Mouse (Mus musculus) limb, embryonic 12.5 days (tissue): ENCODE results near the gene A530064D06Rik. TPM values are rescaled to one million over a fixed set of nuclear protein-coding genes. Genes with fewer than 3 reads are reported as not detected.

ENCODE experiments used
- ATAC-seq: fragments of 200-750 bp; cut with Nextera tagmentation; 2 replicates; pipeline ENCODE4 v1.8.0; 2017; ENCODE audit warnings: low read depth, moderate TSS enrichment; ENCODE audit not compliant: insufficient number of reproducible peaks, insufficient read depth, low FRiP score, low TSS enrichment
- H3K27ac ChIP-seq: fragments of 300-500 bp; sonication (generic); 2 replicates; pipeline ENCODE4 v1.5.1; 2016; ENCODE audit warnings: mild to moderate bottlenecking, moderate library complexity
- H3K27me3 ChIP-seq: fragments of 300-500 bp; sonication (generic); 2 replicates; pipeline ENCODE4 v1.6.1; 2016; ENCODE audit warnings: mild to moderate bottlenecking, moderate library complexity
- H3K36me3 ChIP-seq: fragments of 300-500 bp; sonication (generic); 2 replicates; pipeline ENCODE4 v1.6.1; 2016; ENCODE audit warnings: mild to moderate bottlenecking, moderate library complexity
- H3K4me1 ChIP-seq: fragments of 300-500 bp; sonication (generic); replicated peaks from 2 replicates; pipeline ENCODE4 v1.6.1; 2016
- H3K4me2 ChIP-seq: fragments of 300-500 bp; sonication (generic); 2 replicates; pipeline ENCODE4 v1.6.1; 2016; ENCODE audit warnings: mild to moderate bottlenecking, moderate library complexity
- H3K4me3 ChIP-seq: fragments of 300-500 bp; sonication (generic); replicated peaks from 2 replicates; pipeline ENCODE4 v1.5.1; 2016; ENCODE audit warnings: mild to moderate bottlenecking
- H3K9ac ChIP-seq: fragments of 300-500 bp; sonication (generic); replicated peaks from 2 replicates; pipeline ENCODE4 v1.6.1; 2016; ENCODE audit warnings: mild to moderate bottlenecking, moderate library complexity
- H3K9me3 ChIP-seq: fragments of 300-500 bp; sonication (generic); 2 replicates; pipeline ENCODE4 v1.6.1; 2016; ENCODE audit warnings: mild to moderate bottlenecking, moderate library complexity
- WGBS: fragments of 180-500 bp; shearing (Covaris S2); methylation state at CpG from one replicate; pipeline ENCODE4 v1.1.7; 2016; 5-methylcytosine and 5-hydroxymethylcytosine counted together
- polyA plus RNA-seq: library from polyadenylated mRNA; unstranded; fragments of >200 nt; fragmentation: Nextera tagmentation; extraction: Ambion mirVana; gene quantifications from 2 replicates; pipeline ENCODE4 v1.2.1, GENCODE M21; 2016

A530064D06Rik gene
- polyA plus RNA-seq, 1 experiment from 2014 or later = not detected

- no peak overlapping the region for H3K4me2 ChIP-seq
- WGBS = 72% methylated on average over 1 of the region's 1 CpGs
Measured at GRCm38 (mm10) chr17:48118570-48118969, 48.5 kb downstream of the A530064D06Rik start.

GRCm38 (mm10) chr17:48110547-48111287 lies 56.4 kb downstream of the A530064D06Rik start:
- no peak overlapping the region for H3K27ac ChIP-seq
- no peak for ATAC-seq
- WGBS = 54% methylated on average over 8 of the region's 8 CpGs

More at GRCm38 (mm10) chr17:48118570-48118969, 48.5 kb downstream of the A530064D06Rik start:
- Histone ChIP-seq H3K27ac (no peak overlapping the region), H3K9me3 (peaks cover 5% of the 10 kb centered on the region; the same call in 1 of the 2 replicates), H3K36me3 (no peaks in the 10 kb centered on the region), H3K4me3 (no peak overlapping the region), H3K9ac (no peak overlapping the region), H3K27me3 (0 out of 2 replicates have a peak, but pooled peaks cover 5% of the 10 kb centered on the region), H3K4me1 (no peaks in the 10 kb centered on the region)
- ATAC-seq = no peak

GRCm38 (mm10) chr17:48108520-48108919 lies 58.6 kb downstream of the A530064D06Rik start:
- Histone ChIP-seq H3K9ac (no peak overlapping the region), H3K4me3 (no peak overlapping the region), H3K4me1 (no peaks in the 10 kb centered on the region), H3K27ac (no peak overlapping the region), H3K4me2 (no peak overlapping the region), H3K9me3 (peaks cover 2% of the 10 kb centered on the region; the same call in 1 of the 2 replicates), H3K36me3 (no peaks in the 10 kb centered on the region), H3K27me3 (no peaks in the 10 kb centered on the region)
- no peak for ATAC-seq
- WGBS = 76% methylated on average over 3 of the region's 3 CpGs

More at GRCm38 (mm10) chr17:48110547-48111287, 56.4 kb downstream of the A530064D06Rik start:
- H3K4me3 ChIP-seq = no peak overlapping the region
- no peaks in the 10 kb centered on the region for H3K4me1 ChIP-seq
- no peaks in the 10 kb centered on the region for H3K27me3 ChIP-seq
- no peaks in the 10 kb centered on the region for H3K36me3 ChIP-seq
- no peak overlapping the region for H3K4me2 ChIP-seq
- H3K9ac ChIP-seq = no peak overlapping the region
- peaks cover 8% of the 10 kb centered on the region; the same call in 1 of the 2 replicates for H3K9me3 ChIP-seq

GRCm38 (mm10) chr17:48107862-48108261 lies 59.2 kb downstream of the A530064D06Rik start:
- no peak overlapping the region for H3K27ac ChIP-seq
- H3K27me3 ChIP-seq = no peaks in the 10 kb centered on the region
- H3K9me3 ChIP-seq = no peaks in the 10 kb centered on the region
- no peak for ATAC-seq
- no peaks in the 10 kb centered on the region for H3K36me3 ChIP-seq
- no peak overlapping the region for H3K4me2 ChIP-seq
- no peaks in the 10 kb centered on the region for H3K4me1 ChIP-seq
- no peak overlapping the region for H3K9ac ChIP-seq
- 58% methylated on average over 6 of the region's 6 CpGs for WGBS
- no peak overlapping the region for H3K4me3 ChIP-seq

GRCm38 (mm10) chr17:48107333-48107732 lies 59.7 kb downstream of the A530064D06Rik start:
- Histone ChIP-seq H3K27ac (no peak overlapping the region), H3K27me3 (0 out of 2 replicates have a peak, but pooled peaks cover 3% of the 10 kb centered on the region), H3K4me1 (no peaks in the 10 kb centered on the region), H3K4me3 (no peak overlapping the region), H3K9ac (no peak overlapping the region), H3K36me3 (no peaks in the 10 kb centered on the region), H3K4me2 (no peak overlapping the region), H3K9me3 (no peaks in the 10 kb centered on the region)
- 58% methylated on average over 4 of the region's 4 CpGs for WGBS
- no peak for ATAC-seq

GRCm38 (mm10) chr17:48100441-48101417 lies 66.3 kb downstream of the A530064D06Rik start:
- H3K4me1 ChIP-seq = peaks cover 47% of the 10 kb centered on the region
- H3K4me2 ChIP-seq = peak overlapping the region; percentile 48
- 12% methylated on average over 21 of the region's 21 CpGs for WGBS
- no peaks in the 10 kb centered on the region for H3K36me3 ChIP-seq
- peaks cover 50% of the 10 kb centered on the region for H3K27me3 ChIP-seq
- H3K27ac ChIP-seq = no peak overlapping the region
- peak; percentile 49 for ATAC-seq
- no peaks in the 10 kb centered on the region for H3K9me3 ChIP-seq
- no peak overlapping the region for H3K9ac ChIP-seq
- H3K4me3 ChIP-seq = peak overlapping the region; percentile 26

GRCm38 (mm10) chr17:48099312-48099711 lies 67.8 kb downstream of the A530064D06Rik start:
- peak overlapping the region; percentile 39; the same call in 1 of the 2 replicates for H3K4me3 ChIP-seq
- H3K4me2 ChIP-seq = peak overlapping the region; percentile 74; the same call in 1 of the 2 replicates
- 14% methylated on average over 11 of the region's 11 CpGs for WGBS
- peaks cover 63% of the 10 kb centered on the region for H3K27me3 ChIP-seq
- no peaks in the 10 kb centered on the region for H3K36me3 ChIP-seq
- H3K4me1 ChIP-seq = peaks cover 61% of the 10 kb centered on the region
- no peaks in the 10 kb centered on the region for H3K9me3 ChIP-seq
- no peak overlapping the region for H3K9ac ChIP-seq
- no peak for ATAC-seq
- no peak overlapping the region for H3K27ac ChIP-seq

Other genes starting within 250 kb of the A530064D06Rik start
- gene Foxp4, start 242.6 kb downstream of the A530064D06Rik start, polyA plus RNA-seq = 35.1 and 41.5 TPM in 2 replicates
- gene 1700122O11Rik, start 129.0 kb downstream of the A530064D06Rik start, polyA plus RNA-seq = not detected in 2 replicates
- gene 1700067P10Rik, start 78.0 kb downstream of the A530064D06Rik start, polyA plus RNA-seq = not detected in 2 replicates
- gene 9830107B12Rik, start 21.0 kb downstream of the A530064D06Rik start, polyA plus RNA-seq = not detected in 2 replicates
- 0.13 TPM in 1 of 2 replicates, not detected in the other for gene Trem1, start 65.5 kb upstream of the A530064D06Rik start, polyA plus RNA-seq
- not detected in 2 replicates for gene Trem3, start 80.5 kb upstream of the A530064D06Rik start, polyA plus RNA-seq
- not detected in 2 replicates for gene Treml4, start 97.0 kb upstream of the A530064D06Rik start, polyA plus RNA-seq
- 0.10 and 0.58 TPM in 2 replicates for gene Treml2, start 132.2 kb upstream of the A530064D06Rik start, polyA plus RNA-seq
- gene B430306N03Rik, start 148.9 kb upstream of the A530064D06Rik start, polyA plus RNA-seq = 0.10 TPM in 1 of 2 replicates, not detected in the other
- 1.9 and 2.0 TPM in 2 replicates for gene Trem2, start 179.1 kb upstream of the A530064D06Rik start, polyA plus RNA-seq
- 2.0 and 2.3 TPM in 2 replicates for gene Treml1, start 192.6 kb upstream of the A530064D06Rik start, polyA plus RNA-seq
- 19.7 and 21.3 TPM in 2 replicates for gene Nfya, start 242.6 kb upstream of the A530064D06Rik start, polyA plus RNA-seq
- gene Oard1, start 242.7 kb upstream of the A530064D06Rik start, polyA plus RNA-seq = 59.5 and 61.4 TPM in 2 replicates